ENCODE assay signal across 30 mouse cellular contexts in genomic region chr1:40624954-40625353, GRCm38 (mm10). TPM values are rescaled to one million over a fixed set of nuclear protein-coding genes. Genes with fewer than 3 reads are reported as not detected.
"Had no signal": no experiment of that assay in that cellular context is flagged by ENCODE, and none has a peak within 500 bp of the region (broad histone marks: within the 10 kb centered on the region; RNA-seq: fewer than 3 reads in every experiment).

No protein-coding gene starts in this region.

- H3K9me3 ChIP-seq: heart, embryonic 10.5 days; heart, embryonic 12.5 days; hindbrain, embryonic 13.5 days; hindbrain, embryonic 15.5 days; limb, embryonic 13.5 days; limb, embryonic 15.5 days; liver, embryonic 12.5 days had no signal

- H3K4me1 ChIP-seq: heart, embryonic 10.5 days; heart, embryonic 12.5 days; hindbrain, embryonic 13.5 days; hindbrain, embryonic 15.5 days; limb, embryonic 13.5 days; limb, embryonic 15.5 days; liver, embryonic 12.5 days had no signal

- H3K4me2 ChIP-seq: heart, embryonic 12.5 days; hindbrain, embryonic 13.5 days; hindbrain, embryonic 15.5 days; limb, embryonic 13.5 days; limb, embryonic 15.5 days; liver, embryonic 12.5 days had no signal

- H3K27ac ChIP-seq: heart, embryonic 10.5 days; hindbrain, embryonic 13.5 days; hindbrain, embryonic 15.5 days; hindbrain, postnatal 0 days; limb, embryonic 13.5 days; limb, embryonic 15.5 days; liver, embryonic 12.5 days; liver, embryonic 14.5 days had no signal

- ATAC-seq: hindbrain, postnatal 0 days; intestine, embryonic 16.5 days; liver, embryonic 12.5 days had no signal

- H3K9ac ChIP-seq: heart, embryonic 12.5 days; hindbrain, embryonic 13.5 days; hindbrain, embryonic 15.5 days; limb, embryonic 13.5 days; limb, embryonic 15.5 days; liver, embryonic 12.5 days; liver, embryonic 14.5 days had no signal

- H3K36me3 ChIP-seq: heart, embryonic 10.5 days; heart, embryonic 12.5 days; hindbrain, embryonic 13.5 days; hindbrain, embryonic 15.5 days; limb, embryonic 13.5 days; limb, embryonic 15.5 days; liver, embryonic 12.5 days had no signal

- H3K4me3 ChIP-seq: heart, embryonic 10.5 days; heart, embryonic 12.5 days; hindbrain, embryonic 13.5 days; hindbrain, embryonic 15.5 days; limb, embryonic 13.5 days; limb, embryonic 15.5 days; liver, embryonic 12.5 days had no signal

- DNase-seq: gastrocnemius, postnatal 14 days; gastrocnemius, postnatal 36 days; heart, adult 18-20 months; heart, postnatal 10 days; heart, postnatal 36 days; kidney, adult 11 months; kidney, adult 2 months; kidney, postnatal 14 days; kidney, postnatal 36 days; layer of hippocampus, adult 9-11 months; layer of hippocampus, postnatal 36 days; left cerebral cortex, postnatal 4 days; lung, adult 18-20 months had no signal

- H3K27me3 ChIP-seq: hindbrain, embryonic 13.5 days; hindbrain, embryonic 15.5 days; limb, embryonic 13.5 days; limb, embryonic 15.5 days; liver, embryonic 12.5 days had no signal

RNA-seq across cellular contexts. Expression of gene Slc9a4, which starts 45.1 kb away (rescaled TPM):
- total RNA-seq: heart, postnatal 10 days; hematopoietic stem cell, adult 5-6 weeks had no signal
- polyA plus RNA-seq: heart, embryonic 10.5 days; heart, embryonic 12.5 days; heart, embryonic 14.5 days; hindbrain, embryonic 11.5 days; hindbrain, embryonic 15.5 days; hindbrain, postnatal 0 days; intestine, embryonic 14.5 days; limb, embryonic 11.5 days; limb, embryonic 13.5 days; limb, embryonic 15.5 days; liver, adult 2 months; liver, embryonic 12.5 days; liver, embryonic 14.5 days; liver, embryonic 16.5 days had no signal

RNA-seq across cellular contexts. Expression of gene Slc9a2, which starts 55.4 kb away (rescaled TPM):
- polyA plus RNA-seq: hindbrain, embryonic 13.5 days; liver, embryonic 12.5 days had no signal
